Mouse (Mus musculus): ENCODE results near the gene Vmn2r51.
"Not testable (repeated sequence)": the region's sequence is repeated elsewhere in the genome, so short reads cannot be mapped to it uniquely, and the experiment has no call there.

Gene Vmn2r51

GRCm38 (mm10) chr7:10105641-10106040 lies at the start of gene Vmn2r51:
Gene Vmn2r51, minus strand, starts transcription at chr7:10105741.
- not testable (repeated sequence) for ATAC-seq (ENCODE audit: low TSS enrichment)

- ATAC-seq (ENCODE audit: low TSS enrichment), result not testable (repeated sequence)
Measured at GRCm38 (mm10) chr7:10053196-10053595, 52.3 kb downstream of the Vmn2r51 start, which contains the start of gene Vmn2r50. Gene Vmn2r50, minus strand, starts transcription at chr7:10053296.

All from frontal cortex, adult (tissue).